Mouse (Mus musculus) layer of hippocampus, adult 18-20 months (tissue): ENCODE results near the gene Bcs1l. TPM values are rescaled to one million over a fixed set of nuclear protein-coding genes. Genes with fewer than 3 reads are reported as not detected.
A peak's percentile ranks its signal among the peaks of the same experiment; 100 is the strongest.

ENCODE experiments used
- DNase-seq, 2 experiments: peaks; one replicate each; pipeline ENCODE4 v3.0.0; 2022; ENCODE audit warnings: low spot score in 2 of 2
- long read RNA-seq: library from polyadenylated mRNA; stranded (forward); transcript quantifications from one replicate; pipeline ENCODE4 v2.0.0, GENCODE M21; 2021
- total RNA-seq, 2 experiments: library from RNA; stranded (reverse); gene quantifications; 2 replicates each; pipeline ENCODE4 v1.2.3; 2021

The Bcs1l gene
- 10 to 100 TPM; 23.7 to 24.3 TPM for total RNA-seq
- long read RNA-seq, transcript Bcs1l-203 (8 exons, 1,488 nt): major isoform, 8 of 23 reads
- long read RNA-seq, partial matches to known transcripts: 4 of 23 reads
- long read RNA-seq, other reads (novel, unspliced or antisense): 10 of 23 reads

- DNase-seq: peak; percentile 99
Observed at GRCm38 (mm10) chr1:74587773-74588445, at the start of gene Bcs1l, which contains the start of gene Zfp142. TSS of gene Bcs1l (plus strand) at chr1:74588289. TSS of gene Zfp142 (minus strand) at chr1:74588246.

GRCm38 (mm10) chr1:74538650-74539049 lies 49.4 kb upstream of the Bcs1l start:
- peak; percentile 66 to 84 for DNase-seq

GRCm38 (mm10) chr1:74542451-74542961 lies 45.6 kb upstream of the Bcs1l start, which contains the start of gene Plcd4:
TSS of gene Plcd4 (plus strand) at chr1:74542888.
- DNase-seq: peak; percentile 22 to 51

GRCm38 (mm10) chr1:74544184-74544583 lies 43.9 kb upstream of the Bcs1l start, which contains the start of gene Usp37:
TSS of gene Usp37 (minus strand) at chr1:74544284.
- no peak for DNase-seq

GRCm38 (mm10) chr1:74559061-74559460 lies 29.0 kb upstream of the Bcs1l start:
- DNase-seq: no peak

GRCm38 (mm10) chr1:74565834-74566233 lies 22.3 kb upstream of the Bcs1l start:
- no peak for DNase-seq

- no peak for DNase-seq
Observed at GRCm38 (mm10) chr1:74569739-74570719, 18.1 kb upstream of the Bcs1l start.

- DNase-seq: no peak
Observed at GRCm38 (mm10) chr1:74582621-74583020, 5.5 kb upstream of the Bcs1l start.

- no peak for DNase-seq
Observed at GRCm38 (mm10) chr1:74584616-74585398, 3.3 kb upstream of the Bcs1l start.

GRCm38 (mm10) chr1:74587233-74587772 lies 786 bp upstream of the Bcs1l start:
- no peak for DNase-seq

GRCm38 (mm10) chr1:74594434-74594833 lies 6.3 kb downstream of the Bcs1l start:
- no peak for DNase-seq

GRCm38 (mm10) chr1:74600501-74601266 lies 12.6 kb downstream of the Bcs1l start:
- no peak for DNase-seq

- peak; percentile 84 to 92 for DNase-seq
Observed at GRCm38 (mm10) chr1:74601267-74601962, 13.3 kb downstream of the Bcs1l start, which contains the start of the genes Rnf25 and Stk36. TSS of gene Rnf25 (minus strand) at chr1:74601397. TSS of gene Stk36 (plus strand) at chr1:74601445.

- DNase-seq: no peak
Observed at GRCm38 (mm10) chr1:74624183-74624582, 36.1 kb downstream of the Bcs1l start.

- DNase-seq: no peak
Observed at GRCm38 (mm10) chr1:74626076-74626475, 38.0 kb downstream of the Bcs1l start.

- DNase-seq: no peak
Observed at GRCm38 (mm10) chr1:74628001-74628400, 39.9 kb downstream of the Bcs1l start.

GRCm38 (mm10) chr1:74632734-74633133 lies 44.6 kb downstream of the Bcs1l start:
- no peak for DNase-seq
